Mouse (Mus musculus) monocyte, adult 5-6 weeks (primary cell): ENCODE data around the gene Ppp1r14d. TPM values are rescaled to one million over a fixed set of nuclear protein-coding genes. Genes with fewer than 3 reads are reported as not detected.

ENCODE experiments used
- ATAC-seq: fragments of 153-309, 156-312 bp; replicated peaks from 2 replicates; pipeline ENCODE4 v1.8.0; 2017; ENCODE audit warnings: mild to moderate bottlenecking; ENCODE audit not compliant: low TSS enrichment, insufficient number of reproducible peaks, severe bottlenecking, poor library complexity, low FRiP score
- total RNA-seq: library from RNA; stranded (forward); fragments of 200-1000, 200-491, 200-594 nt; gene quantifications from 3 replicates; pipeline ENCODE4 v1.2.3, GENCODE M21; 2017

Ppp1r14d gene
- not detected in 3 replicates for total RNA-seq

DNA sequence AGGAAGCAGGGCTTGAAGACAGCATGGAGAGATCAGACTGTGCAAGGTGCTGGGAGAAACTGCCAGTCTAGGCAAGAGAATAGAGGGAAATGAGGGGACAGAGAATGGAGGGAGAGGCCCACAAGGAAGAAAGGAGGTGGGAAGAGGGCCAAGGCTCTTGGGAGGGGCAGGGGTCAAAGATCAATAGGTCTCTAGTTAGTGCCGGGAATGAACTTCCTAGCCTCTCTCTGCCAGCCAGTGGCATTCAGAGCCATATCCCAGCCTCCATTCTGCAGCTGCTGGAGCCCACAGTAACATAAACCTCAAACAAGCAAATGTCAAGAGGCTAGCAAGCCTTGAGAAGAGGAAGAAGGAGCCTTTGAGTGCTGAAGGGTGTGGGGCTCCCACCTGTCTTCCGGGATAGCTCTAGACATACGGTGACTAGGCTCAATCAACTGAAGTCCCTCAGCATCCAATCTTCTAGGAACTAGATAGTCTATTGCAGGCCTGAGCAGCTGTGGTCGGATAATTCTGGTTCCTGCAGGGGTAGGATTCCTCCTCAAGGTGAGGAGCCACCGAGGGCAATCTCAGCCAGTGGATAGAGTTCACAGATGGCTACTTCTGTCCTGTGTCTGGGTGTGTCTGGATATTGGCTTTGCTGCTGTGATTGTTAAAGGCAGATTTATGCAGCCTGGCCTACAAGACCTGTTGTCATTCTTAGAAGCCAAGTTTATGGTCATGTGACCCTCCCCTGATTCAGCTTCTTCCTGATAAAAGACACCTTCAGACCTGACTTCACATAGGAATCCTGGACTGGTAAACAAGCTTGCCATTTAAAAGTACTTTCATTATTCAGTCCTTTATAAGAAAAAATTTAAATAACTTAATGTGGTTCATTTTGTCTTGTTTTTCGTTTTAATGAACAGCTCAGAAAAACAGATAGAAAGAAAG is at the start of gene Ppp1r14d:
Gene Ppp1r14d, minus strand, starts transcription at position 132 of the 930 bp plus-strand sequence.
- no peak for ATAC-seq

DNA sequence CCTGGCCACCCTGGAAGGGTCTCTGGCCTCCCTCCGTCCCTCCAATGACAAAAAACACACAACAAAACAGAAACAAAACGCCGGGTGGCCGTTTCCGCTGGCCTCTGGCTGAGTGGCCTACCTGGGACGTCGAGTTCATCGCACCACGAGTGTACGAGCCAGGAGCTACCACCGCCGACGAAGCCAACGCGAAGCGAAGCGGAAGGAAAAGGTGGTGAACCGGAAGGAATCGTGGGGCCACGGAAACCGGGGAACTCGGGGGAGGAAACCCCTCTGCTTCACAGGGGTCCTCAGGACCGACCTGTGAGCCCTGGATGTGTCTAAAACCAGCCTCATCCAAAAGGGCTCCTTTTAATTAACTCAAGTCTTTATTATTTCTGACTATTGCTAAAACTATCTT is 48.1 kb upstream of the Ppp1r14d start:
- ATAC-seq, result no peak

DNA sequence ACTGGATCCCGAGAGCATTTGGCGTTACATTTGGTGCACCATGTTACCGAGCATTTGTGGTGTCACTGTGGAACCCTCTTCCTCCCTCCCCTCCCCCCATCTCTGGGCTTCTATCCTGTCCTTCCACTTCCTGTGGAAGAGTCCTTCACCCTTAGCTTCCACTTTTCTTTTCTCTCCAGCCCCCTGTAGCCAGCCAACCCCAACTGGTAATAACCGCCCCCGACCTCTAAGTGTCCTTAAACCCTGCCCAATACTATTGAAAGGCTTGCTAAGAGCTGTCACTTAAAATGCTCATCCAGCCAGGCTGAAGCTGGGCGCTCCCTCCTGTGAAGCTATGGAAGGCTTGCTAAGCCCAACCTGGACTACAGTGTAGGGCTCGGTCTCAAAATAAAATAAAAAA is 47.2 kb upstream of the Ppp1r14d start:
- ATAC-seq, result no peak

DNA sequence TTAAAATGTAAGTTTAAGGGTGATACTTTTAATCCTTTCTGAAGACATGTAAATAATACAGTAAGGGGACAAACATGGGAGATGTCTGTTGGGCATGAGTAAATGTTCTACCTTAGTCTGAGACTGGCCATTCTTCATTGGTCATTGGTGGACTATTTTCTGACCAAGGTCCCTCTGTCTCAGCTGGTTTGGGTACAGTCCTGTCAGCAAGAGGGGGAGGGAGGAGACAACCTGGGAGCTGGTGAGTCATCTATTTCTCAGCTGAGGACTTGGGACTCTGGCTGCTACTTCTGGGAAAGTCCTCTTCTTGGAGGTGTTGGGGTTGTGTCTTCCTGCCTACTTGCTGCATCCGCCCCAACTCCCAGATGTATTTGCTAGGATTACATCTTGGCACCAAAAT is 44.4 kb upstream of the Ppp1r14d start:
- no peak for ATAC-seq

DNA sequence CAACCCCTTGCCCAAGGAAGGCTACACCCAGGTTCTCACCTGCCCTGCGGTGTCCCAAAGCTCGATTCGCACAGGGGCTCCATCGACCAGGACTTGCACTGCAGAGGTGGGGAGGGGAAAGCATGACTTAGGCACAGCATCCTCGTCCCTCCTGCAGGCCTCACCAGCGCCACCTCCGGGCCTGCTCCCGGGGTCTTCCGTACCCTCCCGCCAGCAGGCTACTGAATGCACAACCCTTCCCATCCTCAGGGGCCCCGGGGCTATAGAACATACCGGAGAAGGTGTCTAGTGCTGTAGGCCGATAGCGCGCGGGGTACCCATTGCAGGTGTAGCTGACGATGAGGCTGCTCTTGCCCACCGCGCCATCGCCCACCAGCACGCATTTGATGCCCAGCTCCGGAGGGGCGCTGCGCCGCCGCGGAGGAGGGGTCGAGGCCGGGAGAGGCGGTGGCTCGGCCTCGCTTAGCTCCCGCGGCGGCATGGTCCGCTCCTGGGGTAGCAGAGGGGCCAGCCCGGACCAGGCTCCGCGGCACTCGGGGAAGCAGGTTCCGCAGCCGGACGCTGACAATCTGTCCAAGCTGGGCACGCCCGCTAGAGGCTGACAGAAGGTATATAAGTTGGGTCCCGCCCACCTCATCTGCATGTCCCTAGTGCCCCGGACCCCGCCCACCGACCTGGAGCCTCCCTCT is 41.1 kb upstream of the Ppp1r14d start, which contains the start of gene Rhov:
Gene Rhov, minus strand, starts transcription at position 630 of the 689 bp plus-strand sequence.
- peak; percentile 78 for ATAC-seq

DNA sequence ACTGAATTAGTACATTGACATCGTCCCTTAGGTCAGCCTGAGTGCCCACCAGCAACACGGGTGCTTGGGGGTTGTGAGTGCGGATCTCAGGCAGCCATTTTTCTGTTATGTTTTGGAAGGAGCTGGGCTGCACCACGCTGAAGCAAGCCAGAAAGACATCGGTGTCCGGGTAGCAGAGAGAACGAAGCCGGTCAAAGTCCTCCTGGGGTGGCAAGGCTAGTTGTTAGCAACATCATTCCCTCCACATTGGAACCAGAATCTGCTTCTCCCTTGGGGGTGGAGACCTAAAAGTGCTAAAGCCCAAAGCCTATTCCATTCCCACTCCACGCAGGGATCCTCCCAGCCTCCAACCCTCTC is 40.6 kb upstream of the Ppp1r14d start:
- ATAC-seq, result no peak

DNA sequence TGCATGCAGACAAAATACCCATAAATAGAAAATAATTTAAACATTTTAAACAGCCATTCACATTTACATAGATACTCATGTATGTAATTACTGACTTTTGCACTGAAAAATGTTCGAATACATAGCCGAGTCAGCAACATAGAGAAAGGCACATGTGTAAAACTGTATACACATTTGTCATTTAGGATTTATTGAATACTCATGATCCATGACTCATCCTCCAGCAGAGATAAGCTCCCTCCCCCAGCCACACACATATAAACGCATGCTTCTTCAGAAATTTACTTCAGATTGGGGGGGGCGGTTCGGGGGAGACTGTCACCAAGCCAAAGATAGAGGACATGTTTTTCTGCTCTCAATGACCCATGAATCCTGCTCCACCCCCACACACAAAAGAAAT is 34.1 kb upstream of the Ppp1r14d start:
- ATAC-seq, result no peak

DNA sequence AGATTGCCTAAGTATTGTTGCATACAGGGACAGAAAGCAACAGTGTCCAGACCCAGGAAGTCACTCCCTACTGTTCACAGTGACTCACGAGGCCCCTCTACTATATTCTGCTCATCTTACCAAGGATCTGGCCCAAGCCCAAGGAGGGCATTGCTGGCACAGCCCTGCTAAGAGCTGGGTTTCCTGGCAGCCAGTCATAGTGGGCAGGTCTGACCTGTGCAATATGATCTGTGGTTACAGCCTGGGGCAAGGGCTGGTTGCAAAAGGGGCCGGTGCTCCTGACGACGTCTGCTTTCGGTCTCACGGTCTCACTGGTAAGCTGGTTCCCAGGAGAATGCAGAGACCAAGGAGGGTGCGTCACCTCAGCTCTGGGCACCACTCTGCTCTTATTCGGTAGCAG is 33.3 kb upstream of the Ppp1r14d start:
- ATAC-seq, result peak; percentile 80

DNA sequence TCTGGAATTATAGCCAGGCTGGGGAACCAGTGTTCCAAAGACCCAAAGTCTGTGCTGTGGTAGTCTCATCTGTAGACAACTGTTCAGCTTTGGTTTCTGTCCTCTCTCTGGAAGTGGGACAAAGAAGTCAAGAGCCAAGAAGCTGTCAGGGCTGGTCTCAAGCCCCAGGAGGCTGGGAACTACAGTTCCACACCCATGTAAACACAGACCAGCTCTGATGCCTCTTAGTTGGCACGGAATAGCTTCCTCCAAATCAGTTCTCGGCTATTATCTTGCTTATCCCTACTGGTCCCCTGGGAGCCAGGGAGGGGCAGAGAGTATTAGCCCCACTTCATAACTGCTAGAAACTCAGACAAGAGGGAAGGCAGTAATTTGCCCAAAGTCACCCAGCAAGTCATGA is 31.6 kb upstream of the Ppp1r14d start:
- no peak for ATAC-seq

DNA sequence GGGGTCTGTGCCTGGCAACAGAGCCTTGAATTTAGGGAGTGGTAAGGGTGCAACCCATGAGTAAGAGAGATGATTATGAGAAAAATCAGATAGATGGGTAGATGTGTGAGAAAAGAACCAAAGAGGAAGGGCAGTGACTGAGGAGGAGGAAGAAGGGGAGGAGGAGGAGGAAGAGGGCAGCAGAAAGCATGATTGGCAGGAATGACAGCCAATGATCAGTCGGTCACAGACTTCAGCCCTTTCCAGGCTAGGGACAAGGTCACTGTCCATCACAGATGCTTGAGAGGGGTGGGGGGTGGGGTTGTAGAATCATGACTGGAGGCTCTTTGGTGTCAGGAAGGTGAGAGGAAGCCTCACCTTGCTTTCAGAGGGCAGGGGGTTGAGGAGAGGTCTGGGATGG is 30.8 kb upstream of the Ppp1r14d start:
- ATAC-seq, result no peak

DNA sequence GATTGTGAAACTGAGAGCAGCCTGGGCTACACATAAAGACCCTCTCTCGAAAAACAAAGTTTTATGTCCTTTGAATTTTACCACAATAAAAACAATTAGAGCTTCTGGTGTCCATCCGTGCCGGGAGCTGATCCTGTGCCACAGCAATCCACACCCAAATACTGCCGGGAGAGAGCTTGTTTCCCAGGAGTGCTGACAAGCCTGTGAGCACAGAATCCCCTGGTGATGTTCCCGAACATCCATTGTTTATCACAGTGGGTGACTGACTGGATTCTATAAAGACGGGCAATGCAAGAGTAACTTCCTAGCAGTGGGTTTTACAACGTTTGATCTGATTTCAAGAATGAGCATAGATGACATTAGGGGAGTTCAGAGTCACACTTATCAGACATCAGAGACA is 25.3 kb upstream of the Ppp1r14d start:
- ATAC-seq, result no peak

DNA sequence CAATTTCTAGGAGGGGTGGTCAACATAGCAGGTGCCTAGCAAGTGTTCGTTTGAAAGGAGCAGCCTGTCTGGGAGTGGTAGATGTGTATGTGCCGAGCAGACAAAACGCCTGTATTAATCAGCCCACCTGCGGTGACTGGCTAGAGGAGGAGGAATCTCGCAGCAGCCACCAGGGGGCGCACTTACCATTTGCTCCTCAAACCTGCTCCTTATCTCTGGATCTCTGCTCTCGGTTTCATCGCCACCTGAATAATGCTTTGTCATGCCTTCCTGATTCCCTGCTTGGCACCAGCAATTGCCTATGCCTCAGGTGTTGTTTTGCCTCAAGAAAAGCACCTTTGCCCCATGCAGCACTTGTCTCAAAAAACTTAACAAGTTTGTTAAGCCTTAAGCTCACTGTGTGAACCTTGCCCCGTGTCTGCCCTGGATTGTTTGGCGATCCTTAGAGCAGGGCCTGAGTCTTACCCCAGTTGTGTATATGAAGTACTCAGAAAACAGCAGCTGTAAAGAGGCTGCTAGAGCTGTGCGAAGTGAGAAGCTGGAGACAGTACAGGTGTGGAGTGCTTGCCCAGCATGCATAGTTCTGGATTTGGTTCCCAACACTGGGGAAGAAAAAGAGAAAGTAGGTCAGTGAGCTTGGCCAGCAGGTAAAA is 21.2 kb upstream of the Ppp1r14d start:
- peak; percentile 90 for ATAC-seq

DNA sequence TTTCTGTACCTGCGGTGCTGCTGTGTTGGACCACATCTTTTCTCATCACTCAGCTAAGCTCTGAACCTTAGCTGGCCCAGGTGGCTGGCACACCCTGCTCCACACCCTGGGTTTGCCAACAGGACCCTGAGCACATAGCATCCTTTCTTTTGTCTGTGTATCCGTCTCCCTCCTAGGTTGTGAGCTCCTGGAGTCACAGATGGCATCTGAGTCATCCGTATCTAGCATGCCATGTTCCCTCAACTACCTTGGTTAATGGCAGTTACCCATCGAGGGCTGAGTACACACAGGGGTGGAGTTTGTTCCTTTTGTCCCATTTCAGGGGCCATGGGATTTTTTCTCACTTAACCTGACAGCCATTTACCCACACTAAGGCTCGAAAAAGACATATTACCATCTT is 20.7 kb upstream of the Ppp1r14d start:
- no peak for ATAC-seq

DNA sequence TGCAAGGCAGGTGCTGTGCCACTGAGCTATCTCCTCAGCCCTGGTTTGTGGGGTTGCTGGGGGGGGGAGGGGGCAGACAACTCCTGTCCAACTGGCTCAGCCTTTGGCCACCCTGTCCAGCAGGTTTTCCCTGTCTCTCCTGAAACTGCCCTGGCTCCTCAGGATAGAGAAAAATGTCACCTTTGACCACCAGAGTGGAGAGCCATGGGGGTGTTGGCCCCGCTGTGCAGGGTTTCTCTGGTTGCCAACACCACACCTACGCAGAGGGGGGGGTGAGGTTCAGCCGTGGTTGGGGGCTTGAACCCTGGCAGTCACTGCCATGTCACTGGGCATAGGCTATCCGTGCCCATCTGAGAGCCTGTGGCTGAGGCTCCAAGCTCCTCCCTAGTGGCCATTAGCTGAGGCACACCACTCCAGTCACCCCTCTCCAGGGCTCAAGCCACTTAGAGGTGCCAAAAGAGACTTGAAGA is 19.9 kb upstream of the Ppp1r14d start:
- ATAC-seq, result no peak

DNA sequence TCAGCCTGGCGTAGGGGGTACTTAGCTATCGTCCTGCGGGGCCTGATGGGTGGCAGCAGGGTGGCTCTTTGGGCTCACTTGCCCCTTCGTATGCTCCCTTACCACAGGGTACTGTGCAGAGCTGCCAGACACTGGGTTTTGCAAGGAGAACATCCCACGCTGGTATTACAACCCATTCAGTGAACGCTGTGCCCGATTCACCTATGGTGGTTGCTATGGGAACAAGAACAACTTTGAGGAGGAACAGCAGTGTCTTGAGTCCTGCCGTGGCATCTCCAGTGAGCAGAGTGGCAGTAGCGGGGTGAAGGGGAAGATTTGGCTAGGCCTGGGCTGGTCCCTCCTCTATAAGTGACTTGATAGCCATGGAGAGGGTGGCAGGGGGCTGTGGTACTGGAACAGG is 18.2 kb upstream of the Ppp1r14d start:
- no peak for ATAC-seq

DNA sequence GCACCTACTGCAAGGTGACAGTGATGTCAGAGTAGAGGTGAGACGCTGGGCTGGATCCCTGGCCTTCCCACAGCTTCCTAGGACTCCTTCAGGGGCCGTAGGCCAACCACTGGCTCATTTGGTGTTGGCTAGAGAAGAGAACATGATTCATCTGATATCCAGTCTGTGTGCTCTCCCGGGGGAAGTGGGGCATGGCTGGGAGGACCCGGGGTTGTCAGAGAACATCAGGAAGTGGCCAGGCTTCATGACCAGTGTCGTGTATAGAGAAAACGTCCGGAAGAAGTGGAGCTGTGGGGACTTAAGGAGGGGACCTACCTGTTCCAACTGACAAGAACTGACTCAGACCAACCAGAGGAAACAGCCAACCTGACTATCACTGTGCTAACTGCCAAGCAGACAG is 15.5 kb upstream of the Ppp1r14d start:
- ATAC-seq, result no peak

DNA sequence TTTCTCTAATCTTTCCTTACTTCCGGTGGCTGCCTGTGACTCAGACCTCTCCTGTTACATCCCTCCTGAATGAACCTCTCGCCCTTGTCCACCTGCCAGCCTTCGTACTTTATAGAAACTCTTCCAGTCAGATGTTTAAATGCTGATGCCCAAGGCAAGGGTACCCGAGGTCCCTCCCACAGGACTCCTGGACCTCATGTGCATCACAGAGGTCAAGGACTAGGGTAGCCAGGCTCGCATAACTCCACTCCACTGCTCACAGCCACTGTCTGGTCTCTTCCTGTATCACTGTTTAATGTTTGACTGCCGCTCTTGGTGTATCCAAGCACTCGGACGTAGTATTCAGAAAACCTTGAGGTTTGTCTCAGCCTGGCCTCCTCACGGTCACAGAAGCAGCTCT is 12.8 kb upstream of the Ppp1r14d start:
- ATAC-seq, result no peak

DNA sequence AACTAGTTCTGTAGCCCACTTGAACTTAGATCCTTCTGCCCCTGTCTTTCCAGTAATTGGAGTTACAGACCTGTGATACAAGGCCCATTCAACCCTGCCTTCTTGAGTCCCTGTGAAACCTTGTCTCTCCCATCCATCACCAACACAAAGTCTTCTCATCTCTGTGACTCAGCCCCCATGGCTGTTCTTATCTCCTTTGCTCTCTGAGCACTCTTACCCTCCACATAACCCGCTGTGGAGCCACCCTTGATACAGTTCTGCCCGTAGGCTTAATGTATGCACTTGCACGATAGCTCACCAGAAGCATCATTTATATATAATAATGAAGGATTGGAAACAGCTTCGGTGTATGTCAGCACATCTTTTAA is 11.1 kb upstream of the Ppp1r14d start:
- ATAC-seq, result no peak

DNA sequence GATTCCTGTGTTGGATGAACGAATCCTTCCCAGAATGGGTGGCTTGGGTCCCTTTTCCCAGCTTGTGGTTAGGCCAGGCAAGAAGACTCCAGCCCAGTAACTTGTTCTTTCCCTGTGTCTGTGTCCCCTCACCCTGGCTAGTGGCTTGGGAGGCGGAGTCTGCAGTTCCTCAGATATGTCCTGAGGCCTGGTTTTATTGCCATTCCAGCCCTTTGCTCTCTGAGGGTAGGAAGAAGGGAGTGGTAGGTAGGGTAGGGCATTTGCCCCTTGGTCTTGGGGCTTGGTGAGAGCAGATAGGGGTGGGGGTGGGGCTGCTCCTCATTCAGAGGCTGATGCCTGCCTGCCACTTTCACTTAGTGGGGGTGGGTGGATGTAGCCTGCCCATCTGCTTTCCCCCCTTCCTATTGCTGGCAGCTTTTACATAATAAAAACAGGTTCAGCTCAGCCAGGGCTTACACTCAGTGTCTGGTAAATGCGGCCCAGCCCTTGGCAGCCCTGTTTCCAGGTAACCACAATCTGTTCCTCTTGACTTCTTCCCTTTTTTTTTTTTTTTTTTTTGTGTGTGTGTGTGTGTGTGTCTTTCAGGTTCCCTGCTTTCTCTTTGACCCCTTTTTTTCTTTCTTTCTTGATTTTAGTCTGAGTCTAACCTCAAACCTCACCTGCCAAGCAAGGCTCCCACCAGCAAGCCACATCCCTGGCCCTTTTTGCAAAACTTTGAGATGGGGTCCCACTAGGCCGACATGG is 10.5 kb upstream of the Ppp1r14d start:
- ATAC-seq, result no peak
